Mouse (Mus musculus) myocyte (in vitro differentiated cells): ENCODE results near the gene Plekhg6. TPM values are rescaled to one million over a fixed set of nuclear protein-coding genes. Genes with fewer than 3 reads are reported as not detected.
A peak's percentile ranks its signal among the peaks of the same experiment; 100 is the strongest.

ENCODE experiments used
- H3K27me3 ChIP-seq: one replicate; pipeline ENCODE4 v1.6.1; 2011; ENCODE audit not compliant: control insufficient read depth, insufficient read depth, insufficient read length
- H3K36me3 ChIP-seq: one replicate; pipeline ENCODE4 v1.6.1; 2011; ENCODE audit not compliant: control insufficient read depth, insufficient read depth
- H3K4me2 ChIP-seq: one replicate; pipeline ENCODE4 v1.6.1; 2011; ENCODE audit warnings: low read depth, control low read depth
- H3K4me3 ChIP-seq: one replicate; pipeline ENCODE4 v1.5.1; 2011; ENCODE audit warnings: mild to moderate bottlenecking, control low read depth, moderate library complexity
- H3K79me2 ChIP-seq: one replicate; pipeline ENCODE4 v1.6.1; 2011; ENCODE audit not compliant: control insufficient read depth, insufficient read depth
- H3ac ChIP-seq: one replicate; pipeline ENCODE4 v1.6.1; 2011; ENCODE audit not compliant: control insufficient read depth, insufficient read length
- CEBPB ChIP-seq: IDR thresholded peaks from 2 replicates; pipeline ENCODE4 v1.6.1; 2011; ENCODE audit warnings: mild to moderate bottlenecking, moderate library complexity; ENCODE audit not compliant: poor library complexity, insufficient read depth, severe bottlenecking
- E2F4 ChIP-seq: IDR thresholded peaks from one replicate; pipeline ENCODE4 v1.6.1; 2011; ENCODE audit warnings: mild to moderate bottlenecking, control low read depth, moderate library complexity; ENCODE audit not compliant: insufficient read depth
- MAX ChIP-seq: IDR thresholded peaks from one replicate; pipeline ENCODE4 v1.6.1; 2011; ENCODE audit warnings: low read depth, mild to moderate bottlenecking, control low read depth
- MYOD1 ChIP-seq, 3 experiments: IDR thresholded peaks; one replicate each; pipeline ENCODE4 v1.6.1; 2011; ENCODE audit warnings: control low read depth in 2 of 3, low read depth in 2 of 3, mild to moderate bottlenecking in 2 of 3, moderate library complexity in 1 of 3; ENCODE audit not compliant: insufficient read length in 2 of 3, control insufficient read depth in 1 of 3
- MYOG ChIP-seq, 3 experiments: IDR thresholded peaks; one replicate each; pipeline ENCODE4 v1.6.1; 2011; ENCODE audit warnings: control low read depth in 2 of 3, low read depth in 2 of 3, mild to moderate bottlenecking in 2 of 3; ENCODE audit not compliant: insufficient read length in 2 of 3, control insufficient read depth in 1 of 3, insufficient read depth in 1 of 3
- POLR2A ChIP-seq: IDR thresholded peaks from one replicate; pipeline ENCODE4 v1.6.1; 2011; ENCODE audit warnings: low read depth, mild to moderate bottlenecking, control low read depth, moderate library complexity; ENCODE audit not compliant: insufficient read length
- POLR2AphosphoS2 ChIP-seq: IDR thresholded peaks from one replicate; pipeline ENCODE4 v1.6.1; 2011; ENCODE audit warnings: low read depth, control low read depth; ENCODE audit not compliant: insufficient read length
- REST ChIP-seq: IDR thresholded peaks from one replicate; pipeline ENCODE4 v1.6.1; 2011; ENCODE audit warnings: mild to moderate bottlenecking, control low read depth, moderate library complexity; ENCODE audit not compliant: insufficient read depth, insufficient read length
- SRF ChIP-seq: IDR thresholded peaks from one replicate; pipeline ENCODE4 v1.6.1; 2011; ENCODE audit warnings: low read depth; ENCODE audit not compliant: control insufficient read depth, insufficient read length
- TCF12 ChIP-seq: IDR thresholded peaks from one replicate; pipeline ENCODE4 v1.6.1; 2011; ENCODE audit warnings: mild to moderate bottlenecking, control low read depth; ENCODE audit not compliant: poor library complexity, insufficient read depth, severe bottlenecking
- TCF3 ChIP-seq: IDR thresholded peaks from one replicate; pipeline ENCODE4 v1.6.1; 2011; ENCODE audit warnings: low read depth, control low read depth; ENCODE audit not compliant: insufficient read length
- USF1 ChIP-seq: IDR thresholded peaks from one replicate; pipeline ENCODE4 v1.6.1; 2011; ENCODE audit warnings: low read depth, mild to moderate bottlenecking, control low read depth, moderate library complexity
- polyA plus RNA-seq: library from polyadenylated mRNA; unstranded; fragments of >200 nt; fragmentation: generic; extraction: Trizol; gene quantifications from one replicate; pipeline ENCODE4 v1.2.1, GENCODE M21; 2012; ENCODE audit warnings: missing spikeins

Gene Plekhg6
- polyA plus RNA-seq, 1 experiment = 0.14 TPM

DNA sequence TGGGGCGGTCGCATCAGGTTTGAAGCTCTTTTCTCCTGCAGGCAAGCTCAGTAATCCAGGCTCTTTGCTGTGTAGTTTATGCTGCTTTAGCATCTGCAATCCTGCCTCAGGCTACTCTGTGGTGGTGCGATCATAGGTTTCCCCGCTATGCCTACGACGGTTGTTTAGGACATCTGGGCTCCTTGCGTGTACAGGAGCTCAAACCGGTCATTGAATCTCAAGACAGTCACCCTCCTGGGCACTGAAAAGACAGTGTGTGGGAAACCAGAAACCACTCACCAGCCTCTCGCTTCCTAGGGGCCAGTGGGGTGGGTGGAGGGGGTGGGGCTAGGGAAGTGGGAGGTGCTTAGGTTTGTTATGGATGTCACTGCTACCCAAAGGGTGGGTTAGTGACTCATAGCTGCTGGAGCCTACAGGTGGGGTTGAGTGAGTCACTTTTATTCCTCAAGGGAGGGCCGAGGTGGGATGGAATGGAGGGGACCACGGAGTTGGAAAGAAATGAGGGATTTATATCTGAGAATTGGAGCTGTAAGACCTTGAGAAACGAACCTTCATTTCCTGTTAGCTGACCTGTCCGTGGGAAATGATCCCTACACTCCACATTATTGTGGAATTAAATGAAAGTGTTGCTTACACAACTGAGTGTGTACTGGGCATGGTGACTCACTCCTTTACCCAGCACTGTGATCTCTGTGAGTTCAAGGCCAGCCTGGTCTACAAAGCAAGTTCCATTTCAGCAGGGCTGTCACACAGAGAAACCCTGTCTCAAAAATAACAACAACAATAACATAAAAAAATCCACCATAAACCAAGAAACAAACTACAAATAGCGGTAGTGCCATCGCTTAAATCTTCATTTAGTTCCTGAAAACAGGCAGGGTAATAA, 44.9 kb upstream of the Plekhg6 start:
- no peak overlapping the region for H3ac ChIP-seq
- H3K27me3 ChIP-seq = no peaks in the 10 kb centered on the region
- H3K79me2 ChIP-seq = no peaks in the 10 kb centered on the region
- peak overlapping the region; percentile 76 for H3K4me2 ChIP-seq
- no peaks in the 10 kb centered on the region for H3K36me3 ChIP-seq
- TF ChIP-seq POLR2A (peak; percentile 41), E2F4 (no peak)
- peak overlapping the region; percentile 22 for H3K4me3 ChIP-seq

GRCm38 (mm10) chr6:125424156-125424555, 43.6 kb upstream of the Plekhg6 start:
- no peaks in the 10 kb centered on the region for H3K79me2 ChIP-seq
- H3ac ChIP-seq = no peak overlapping the region
- H3K27me3 ChIP-seq = no peaks in the 10 kb centered on the region
- peak overlapping the region; percentile 22 for H3K4me3 ChIP-seq
- H3K4me2 ChIP-seq = peak overlapping the region; percentile 74
- no peaks in the 10 kb centered on the region for H3K36me3 ChIP-seq
- TF ChIP-seq USF1 = peak; percentile 51
- no peak for TF ChIP-seq MYOD1 (IDR thresholded peaks at IDR 0.05; ENCODE audit: control insufficient read depth in 1 of 3, insufficient read length in 2 of 3, low read depth in 2 of 3)

DNA sequence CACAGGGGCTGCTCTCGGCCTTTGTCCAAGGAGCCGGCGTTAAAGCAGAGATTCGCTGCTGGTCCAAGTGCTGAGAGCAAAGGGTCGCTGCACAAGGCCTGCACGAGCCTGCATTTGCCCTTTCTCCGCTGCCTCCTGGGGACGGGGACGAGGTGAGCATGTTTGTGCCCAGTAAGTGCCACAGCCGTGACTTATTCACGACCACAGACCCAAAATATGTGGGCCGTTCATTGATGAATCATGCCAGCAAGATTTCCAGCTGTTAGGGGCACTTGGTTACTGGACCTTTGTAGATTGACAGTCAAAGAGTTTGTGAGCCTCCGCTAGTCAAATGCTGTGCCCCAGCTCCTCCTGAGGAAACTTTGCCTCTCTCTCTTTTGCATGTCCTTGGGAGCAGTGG, 42.9 kb upstream of the Plekhg6 start:
- H3ac ChIP-seq = no peak overlapping the region
- no peaks in the 10 kb centered on the region for H3K27me3 ChIP-seq
- no peaks in the 10 kb centered on the region for H3K36me3 ChIP-seq
- peak overlapping the region; percentile 22 for H3K4me3 ChIP-seq
- TF ChIP-seq MYOD1 (IDR thresholded peaks at IDR 0.05; ENCODE audit: control insufficient read depth in 1 of 3, insufficient read length in 2 of 3, low read depth in 2 of 3) (peak in 2 of 3 experiments; percentile 20 to 29), MAX (no peak)
- H3K4me2 ChIP-seq = peak overlapping the region; percentile 74
- H3K79me2 ChIP-seq = no peaks in the 10 kb centered on the region

DNA sequence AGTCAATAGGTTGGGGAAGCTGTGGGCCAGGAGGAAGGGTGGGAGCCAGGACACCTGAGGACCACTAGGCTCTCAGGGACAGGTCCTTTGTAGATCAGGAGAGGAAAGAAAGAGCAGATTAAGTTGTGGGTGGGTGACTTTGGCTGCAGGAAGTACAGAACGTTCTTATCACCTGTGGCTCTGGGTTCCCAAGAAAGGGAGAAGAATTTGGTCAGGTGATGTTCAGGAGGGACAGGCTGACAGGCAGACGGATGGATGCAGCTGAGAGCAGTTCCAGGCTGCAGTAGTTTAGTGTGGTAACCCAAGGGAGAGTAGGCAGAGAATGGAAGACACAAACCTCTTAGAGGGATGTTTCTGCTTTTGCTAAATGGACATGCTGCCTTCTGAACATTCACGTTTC, 42.5 kb upstream of the Plekhg6 start:
- Histone ChIP-seq H3ac (no peak overlapping the region), H3K4me3 (peak overlapping the region; percentile 22), H3K36me3 (no peaks in the 10 kb centered on the region), H3K79me2 (no peaks in the 10 kb centered on the region), H3K27me3 (no peaks in the 10 kb centered on the region), H3K4me2 (peak overlapping the region; percentile 74)
- TF ChIP-seq TCF12 (no peak), MAX (no peak), CEBPB (no peak), TCF3 (no peak), MYOG (IDR thresholded peaks at IDR 0.05; ENCODE audit: control insufficient read depth in 1 of 3, insufficient read depth in 1 of 3, insufficient read length in 2 of 3, low read depth in 2 of 3) (no peak), SRF (no peak), POLR2AphosphoS2 (no peak), POLR2A (no peak)

DNA sequence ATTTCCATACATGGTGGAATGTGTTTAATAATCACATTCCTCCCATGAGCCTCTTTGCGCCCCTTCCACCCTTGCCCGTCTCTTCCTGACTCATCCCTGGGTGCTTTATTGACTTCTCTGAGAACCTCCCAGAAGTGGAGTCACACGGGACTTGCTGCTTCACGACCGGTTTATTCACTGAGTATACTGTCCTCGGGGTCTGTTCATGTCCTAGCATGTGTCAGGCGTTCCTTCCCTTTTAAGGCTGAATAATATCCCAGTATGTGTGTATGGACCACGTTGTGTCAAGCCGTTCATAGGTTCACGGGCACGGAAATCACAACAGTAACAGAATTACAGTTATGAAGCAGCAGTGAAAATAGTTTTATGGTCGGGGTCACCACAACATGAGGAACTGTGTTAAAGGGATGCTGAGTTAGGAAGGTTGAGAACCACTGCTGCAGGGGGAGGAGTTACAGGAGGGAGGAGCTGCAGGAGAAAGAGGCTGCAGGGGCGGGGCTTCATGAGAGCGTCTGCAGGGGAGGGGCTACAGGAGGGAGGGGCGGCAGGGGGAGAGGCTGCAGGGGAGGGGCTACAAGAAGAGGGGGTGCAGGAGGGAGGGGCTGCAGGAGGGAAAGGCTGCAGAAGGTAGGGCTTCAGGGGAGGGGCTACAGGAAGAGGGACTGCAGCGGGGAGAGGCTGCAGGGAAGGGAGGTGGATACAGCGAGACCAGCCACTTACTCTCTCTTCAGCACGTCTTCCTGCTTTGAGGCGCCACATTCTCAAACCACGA, 41.6 kb upstream of the Plekhg6 start:
- Histone ChIP-seq H3K36me3 (no peaks in the 10 kb centered on the region), H3K79me2 (no peaks in the 10 kb centered on the region), H3K27me3 (no peaks in the 10 kb centered on the region), H3K4me2 (peak overlapping the region; percentile 77), H3ac (no peak overlapping the region), H3K4me3 (no peak overlapping the region)
- TF ChIP-seq POLR2A (peak; percentile 32), TCF12 (no peak)

DNA sequence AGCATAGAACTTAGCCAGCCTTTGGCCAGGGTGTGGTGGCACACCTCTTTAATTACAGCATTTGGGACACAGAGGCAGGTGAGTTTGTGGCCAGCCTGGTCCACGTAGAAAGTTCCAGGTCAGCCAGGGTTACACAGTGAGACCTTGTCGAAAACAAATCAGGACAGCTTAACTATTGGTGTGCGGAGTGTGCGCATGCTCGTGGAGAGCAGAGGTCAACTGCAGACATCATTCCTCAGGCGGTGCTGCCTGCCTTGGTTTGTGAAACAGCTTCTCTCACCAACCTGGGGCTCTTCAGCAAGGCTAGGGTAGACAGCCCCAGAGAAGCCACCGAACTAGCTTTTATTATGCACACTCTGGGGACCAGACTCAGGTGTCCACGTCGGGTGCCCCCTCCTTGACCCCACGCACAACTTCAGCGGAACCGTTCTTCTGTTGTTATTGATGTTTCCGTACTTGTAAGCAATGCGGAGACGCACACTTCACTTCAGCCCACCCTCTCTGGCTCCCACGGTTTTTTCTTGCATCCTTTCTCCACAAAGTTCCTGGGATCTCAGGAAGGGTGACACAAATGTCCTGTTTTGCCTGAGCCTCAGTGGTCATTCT, 40.0 kb upstream of the Plekhg6 start:
- Histone ChIP-seq H3K36me3 (no peaks in the 10 kb centered on the region), H3K79me2 (no peaks in the 10 kb centered on the region), H3K4me3 (no peak overlapping the region), H3K27me3 (no peaks in the 10 kb centered on the region), H3K4me2 (no peak overlapping the region), H3ac (no peak overlapping the region)
- TF ChIP-seq TCF12 = no peak
- TF ChIP-seq MAX = no peak
- TF ChIP-seq TCF3 = no peak
- TF ChIP-seq MYOG (IDR thresholded peaks at IDR 0.05; ENCODE audit: control insufficient read depth in 1 of 3, insufficient read depth in 1 of 3, insufficient read length in 2 of 3, low read depth in 2 of 3) = no peak
- no peak for TF ChIP-seq POLR2AphosphoS2
- TF ChIP-seq REST = no peak
- TF ChIP-seq CEBPB = no peak
- TF ChIP-seq POLR2A = no peak
- no peak for TF ChIP-seq MYOD1 (IDR thresholded peaks at IDR 0.05; ENCODE audit: control insufficient read depth in 1 of 3, insufficient read length in 2 of 3, low read depth in 2 of 3)
- TF ChIP-seq SRF = no peak
- no peak for TF ChIP-seq E2F4
- TF ChIP-seq USF1 = no peak
